Mouse (Mus musculus): ENCODE data around the gene Ppp2r5a. TPM values are rescaled to one million over a fixed set of nuclear protein-coding genes. Genes with fewer than 3 reads are reported as not detected.

Gene Ppp2r5a
- polyA plus RNA-seq, 1 experiment from 2014 or later: 39.9 TPM

GRCm38 (mm10) chr1:191396897-191397849 is 5.9 kb downstream of the Ppp2r5a start:
- ATAC-seq (replicated peaks; ENCODE audit: low FRiP score): peak; percentile 96
- Histone ChIP-seq H3K4me3 (ENCODE audit: low read depth, low read length) (peak overlapping the region; percentile 74), H3K27ac (ENCODE audit: low read depth, low read length) (peak overlapping the region; percentile 96), H3K4me2 (peak overlapping the region; percentile 91), H3K27me3 (replicated peaks; ENCODE audit: control insufficient read depth, insufficient read depth, low read length) (no peaks in the 10 kb centered on the region), H3K9ac (ENCODE audit: low read depth, low read length) (peak overlapping the region; percentile 91), H3K4me1 (replicated peaks; ENCODE audit: control insufficient read depth, insufficient read depth, low read length) (peaks cover 16% of the 10 kb centered on the region), H3K36me3 (ENCODE audit: control insufficient read depth, insufficient read depth, low read length) (no peaks in the 10 kb centered on the region), H3K9me3 (ENCODE audit: control insufficient read depth, low read length) (no peaks in the 10 kb centered on the region)
- DNase-seq (ENCODE audit: low spot score): peak; percentile 100
- under 1% methylated on average over 77 of the region's 82 CpGs for WGBS

GRCm38 (mm10) chr1:191396446-191396845 is 6.6 kb downstream of the Ppp2r5a start:
- 0% methylated on average over 57 of the region's 74 CpGs for WGBS
- no peaks in the 10 kb centered on the region for H3K27me3 ChIP-seq (replicated peaks; ENCODE audit: control insufficient read depth, insufficient read depth, low read length)
- no peaks in the 10 kb centered on the region for H3K36me3 ChIP-seq (ENCODE audit: control insufficient read depth, insufficient read depth, low read length)
- ATAC-seq (replicated peaks; ENCODE audit: low FRiP score): peak; percentile 38
- peak overlapping the region; percentile 91 for H3K9ac ChIP-seq (ENCODE audit: low read depth, low read length)
- H3K9me3 ChIP-seq (ENCODE audit: control insufficient read depth, low read length): no peaks in the 10 kb centered on the region
- no peak for DNase-seq (ENCODE audit: low spot score)
- peak overlapping the region; percentile 96 for H3K27ac ChIP-seq (ENCODE audit: low read depth, low read length)
- peak overlapping the region; percentile 74 for H3K4me3 ChIP-seq (ENCODE audit: low read depth, low read length)
- H3K4me1 ChIP-seq (replicated peaks; ENCODE audit: control insufficient read depth, insufficient read depth, low read length): peaks cover 18% of the 10 kb centered on the region
- peak overlapping the region; percentile 91 for H3K4me2 ChIP-seq

- no peak for ATAC-seq (replicated peaks; ENCODE audit: low FRiP score)
- Histone ChIP-seq H3K4me2 (peak overlapping the region; percentile 91), H3K9me3 (ENCODE audit: control insufficient read depth, low read length) (no peaks in the 10 kb centered on the region), H3K36me3 (ENCODE audit: control insufficient read depth, insufficient read depth, low read length) (no peaks in the 10 kb centered on the region), H3K9ac (ENCODE audit: low read depth, low read length) (peak overlapping the region; percentile 91), H3K27ac (ENCODE audit: low read depth, low read length) (peak overlapping the region; percentile 96), H3K27me3 (replicated peaks; ENCODE audit: control insufficient read depth, insufficient read depth, low read length) (no peaks in the 10 kb centered on the region), H3K4me1 (replicated peaks; ENCODE audit: control insufficient read depth, insufficient read depth, low read length) (peaks cover 22% of the 10 kb centered on the region), H3K4me3 (ENCODE audit: low read depth, low read length) (peak overlapping the region; percentile 74)
- under 1% methylated on average over 42 of the region's 43 CpGs for WGBS
- DNase-seq (ENCODE audit: low spot score): peak; percentile 70
Measured at GRCm38 (mm10) chr1:191395871-191396433, 7.1 kb downstream of the Ppp2r5a start.

GRCm38 (mm10) chr1:191395200-191395599 is 7.9 kb downstream of the Ppp2r5a start:
- peak overlapping the region; percentile 91 for H3K9ac ChIP-seq (ENCODE audit: low read depth, low read length)
- H3K27ac ChIP-seq (ENCODE audit: low read depth, low read length): no peak overlapping the region

GRCm38 (mm10) chr1:191394126-191394525 is 8.9 kb downstream of the Ppp2r5a start:
- Histone ChIP-seq H3K4me3 (ENCODE audit: low read depth, low read length) (peak overlapping the region; percentile 74), H3K4me2 (peak overlapping the region; percentile 91), H3K9me3 (ENCODE audit: control insufficient read depth, low read length) (no peaks in the 10 kb centered on the region), H3K36me3 (ENCODE audit: control insufficient read depth, insufficient read depth, low read length) (no peaks in the 10 kb centered on the region), H3K9ac (ENCODE audit: low read depth, low read length) (no peak overlapping the region), H3K27ac (ENCODE audit: low read depth, low read length) (no peak overlapping the region), H3K27me3 (replicated peaks; ENCODE audit: control insufficient read depth, insufficient read depth, low read length) (no peaks in the 10 kb centered on the region), H3K4me1 (replicated peaks; ENCODE audit: control insufficient read depth, insufficient read depth, low read length) (peaks cover 23% of the 10 kb centered on the region)
- DNase-seq (ENCODE audit: low spot score) (no peak), ATAC-seq (replicated peaks; ENCODE audit: low FRiP score) (no peak)
- 47% methylated on average over 2 of the region's 2 CpGs for WGBS

More at GRCm38 (mm10) chr1:191395200-191395599, 7.9 kb downstream of the Ppp2r5a start:
- WGBS: 33% methylated on average over 1 of the region's 1 CpGs
- ATAC-seq (replicated peaks; ENCODE audit: low FRiP score) (no peak), DNase-seq (ENCODE audit: low spot score) (no peak)
- Histone ChIP-seq H3K4me1 (replicated peaks; ENCODE audit: control insufficient read depth, insufficient read depth, low read length) (peaks cover 23% of the 10 kb centered on the region), H3K4me2 (peak overlapping the region; percentile 91), H3K9me3 (ENCODE audit: control insufficient read depth, low read length) (no peaks in the 10 kb centered on the region), H3K27me3 (replicated peaks; ENCODE audit: control insufficient read depth, insufficient read depth, low read length) (no peaks in the 10 kb centered on the region), H3K4me3 (ENCODE audit: low read depth, low read length) (peak overlapping the region; percentile 74), H3K36me3 (ENCODE audit: control insufficient read depth, insufficient read depth, low read length) (no peaks in the 10 kb centered on the region)

- H3K9me3 ChIP-seq (ENCODE audit: control insufficient read depth, low read length): no peaks in the 10 kb centered on the region
- 61% methylated on average over 3 of the region's 3 CpGs for WGBS
- no peak overlapping the region for H3K27ac ChIP-seq (ENCODE audit: low read depth, low read length)
- no peaks in the 10 kb centered on the region for H3K27me3 ChIP-seq (replicated peaks; ENCODE audit: control insufficient read depth, insufficient read depth, low read length)
- no peak overlapping the region for H3K4me2 ChIP-seq
- no peaks in the 10 kb centered on the region for H3K36me3 ChIP-seq (ENCODE audit: control insufficient read depth, insufficient read depth, low read length)
- H3K4me1 ChIP-seq (replicated peaks; ENCODE audit: control insufficient read depth, insufficient read depth, low read length): peaks cover 23% of the 10 kb centered on the region
- DNase-seq (ENCODE audit: low spot score): no peak
- no peak for ATAC-seq (replicated peaks; ENCODE audit: low FRiP score)
- no peak overlapping the region for H3K4me3 ChIP-seq (ENCODE audit: low read depth, low read length)
- no peak overlapping the region for H3K9ac ChIP-seq (ENCODE audit: low read depth, low read length)
Measured at GRCm38 (mm10) chr1:191393536-191393935, 9.5 kb downstream of the Ppp2r5a start.

- Histone ChIP-seq H3K9ac (ENCODE audit: low read depth, low read length) (no peak overlapping the region), H3K9me3 (ENCODE audit: control insufficient read depth, low read length) (no peaks in the 10 kb centered on the region), H3K4me3 (ENCODE audit: low read depth, low read length) (no peak overlapping the region), H3K4me2 (no peak overlapping the region), H3K27ac (ENCODE audit: low read depth, low read length) (no peak overlapping the region), H3K36me3 (ENCODE audit: control insufficient read depth, insufficient read depth, low read length) (no peaks in the 10 kb centered on the region), H3K4me1 (replicated peaks; ENCODE audit: control insufficient read depth, insufficient read depth, low read length) (peaks cover 23% of the 10 kb centered on the region), H3K27me3 (replicated peaks; ENCODE audit: control insufficient read depth, insufficient read depth, low read length) (no peaks in the 10 kb centered on the region)
- no peak for DNase-seq (ENCODE audit: low spot score)
- WGBS: 16% methylated on average over 3 of the region's 3 CpGs
- ATAC-seq (replicated peaks; ENCODE audit: low FRiP score): peak; percentile 73
Measured at GRCm38 (mm10) chr1:191391311-191391710, 11.8 kb downstream of the Ppp2r5a start.

- 93% methylated on average over 10 of the region's 10 CpGs for WGBS
- Histone ChIP-seq H3K9me3 (ENCODE audit: control insufficient read depth, low read length) (no peaks in the 10 kb centered on the region), H3K36me3 (ENCODE audit: control insufficient read depth, insufficient read depth, low read length) (0 out of 2 replicates have a peak, but pooled peaks cover 2% of the 10 kb centered on the region), H3K4me1 (replicated peaks; ENCODE audit: control insufficient read depth, insufficient read depth, low read length) (0 out of 2 replicates have a peak, but pooled peaks cover 4% of the 10 kb centered on the region), H3K4me3 (ENCODE audit: low read depth, low read length) (no peak overlapping the region), H3K27ac (ENCODE audit: low read depth, low read length) (no peak overlapping the region), H3K9ac (ENCODE audit: low read depth, low read length) (no peak overlapping the region), H3K4me2 (no peak overlapping the region), H3K27me3 (replicated peaks; ENCODE audit: control insufficient read depth, insufficient read depth, low read length) (no peaks in the 10 kb centered on the region)
- ATAC-seq (replicated peaks; ENCODE audit: low FRiP score): no peak
- DNase-seq (ENCODE audit: low spot score): no peak
Measured at GRCm38 (mm10) chr1:191384786-191385430, 18.2 kb downstream of the Ppp2r5a start.
